Mouse (Mus musculus) cerebellum, postnatal 10 days (tissue): ENCODE data around the gene Fars2.

Source experiments
- DNase-seq, 2 experiments: peaks; one replicate each; pipeline ENCODE4 v3.0.0; 2021; ENCODE audit warnings: mixed read lengths in 2 of 2

The Fars2 gene

GRCm38 (mm10) chr13:36468963-36469362 is 351.8 kb downstream of the Fars2 start:
- no peak for DNase-seq

DNA sequence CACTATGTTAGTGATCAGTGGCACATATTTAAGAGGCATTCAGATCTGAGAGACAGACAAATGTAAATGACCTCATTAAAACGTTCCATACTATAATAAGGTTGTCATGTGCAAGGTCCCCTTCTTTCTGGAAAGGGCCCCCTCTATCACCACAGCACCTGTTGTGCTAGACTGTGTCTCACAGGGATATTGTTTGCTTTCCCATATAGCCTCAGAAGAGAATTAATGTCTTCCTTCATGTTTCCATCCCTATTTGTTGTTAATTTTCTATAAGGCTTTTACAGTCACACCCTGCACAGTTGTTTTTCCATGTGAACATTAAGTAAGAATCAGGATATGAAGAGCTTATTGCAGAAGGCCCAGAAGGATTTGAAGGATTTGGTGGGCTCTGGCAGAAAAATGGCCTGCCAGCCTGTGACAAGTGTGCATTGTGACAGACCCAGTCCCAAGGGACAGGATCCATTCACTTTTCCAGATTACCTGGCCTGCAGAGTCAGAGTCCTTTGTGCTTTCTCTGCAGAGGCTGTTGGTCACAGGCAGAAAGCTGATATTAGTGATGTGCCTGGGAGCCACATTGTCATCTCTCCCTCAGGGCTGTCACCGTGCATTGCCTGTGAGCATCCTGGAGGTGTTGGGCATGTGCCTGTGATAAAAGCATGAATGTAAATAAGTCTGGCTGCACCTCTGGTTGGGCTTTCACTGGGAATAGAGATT is 352.4 kb downstream of the Fars2 start:
- no peak for DNase-seq

DNA sequence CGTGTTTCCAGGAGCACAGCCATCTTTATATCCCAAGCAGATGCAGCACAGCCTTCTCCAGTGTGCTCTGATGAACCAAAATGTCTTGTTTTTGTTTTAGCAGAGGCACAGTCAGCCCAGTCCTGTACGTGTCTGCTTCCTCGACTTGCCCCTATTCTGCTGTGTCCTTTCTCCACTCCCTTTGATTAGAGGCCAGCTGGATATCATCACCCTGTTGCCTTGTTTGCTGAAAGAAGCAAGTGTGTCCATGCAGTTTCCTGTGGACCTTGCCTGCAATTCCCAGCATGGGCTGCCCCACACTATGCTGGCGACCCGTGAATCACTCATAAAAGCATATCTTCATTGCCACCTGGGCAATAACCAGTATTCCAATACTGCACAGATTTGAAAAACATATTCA is 360.4 kb downstream of the Fars2 start:
- DNase-seq, result no peak

- DNase-seq, result no peak
Measured at GRCm38 (mm10) chr13:36478243-36478642, 361.0 kb downstream of the Fars2 start.

DNA sequence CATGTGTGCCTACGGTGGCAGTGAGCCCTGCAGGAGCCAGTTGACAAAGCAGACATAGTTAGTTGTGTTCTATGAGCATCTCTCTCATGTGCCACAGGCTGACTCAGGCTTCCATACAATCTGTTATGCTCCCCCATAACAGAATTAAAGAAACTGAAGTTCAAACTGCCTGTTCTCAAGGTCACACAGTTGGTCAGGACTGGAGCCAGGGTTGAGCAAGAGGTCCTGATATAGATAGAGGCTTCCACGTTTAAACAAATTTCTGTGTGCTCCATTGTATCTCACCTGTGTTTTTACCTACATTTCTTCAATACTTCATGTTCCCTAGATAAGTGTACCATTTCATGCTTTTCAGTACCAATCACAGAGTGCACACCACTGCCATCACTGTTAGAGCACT is 362.9 kb downstream of the Fars2 start:
- DNase-seq, result no peak

- no peak for DNase-seq
Measured at GRCm38 (mm10) chr13:36484391-36484790, 367.2 kb downstream of the Fars2 start.

DNA sequence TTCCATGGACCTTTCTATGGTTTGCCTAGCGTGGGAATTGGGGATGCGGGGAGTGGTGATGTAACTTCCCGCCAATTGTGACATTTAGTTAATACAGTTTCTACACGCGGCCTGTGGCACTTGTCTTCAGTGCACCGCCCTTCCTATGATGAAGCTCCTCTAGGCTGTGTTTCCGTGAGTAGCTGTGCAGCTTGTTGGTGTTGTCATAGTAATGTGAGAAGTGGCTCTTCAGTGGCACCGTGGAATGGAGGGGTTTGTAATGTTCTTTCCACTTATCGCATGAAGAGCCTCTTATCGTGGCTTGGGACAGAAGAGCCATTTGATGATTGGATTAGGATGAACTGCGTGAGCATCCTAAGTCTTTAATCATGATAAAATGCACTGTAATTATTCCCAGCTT is 369.5 kb downstream of the Fars2 start:
- no peak for DNase-seq

DNA sequence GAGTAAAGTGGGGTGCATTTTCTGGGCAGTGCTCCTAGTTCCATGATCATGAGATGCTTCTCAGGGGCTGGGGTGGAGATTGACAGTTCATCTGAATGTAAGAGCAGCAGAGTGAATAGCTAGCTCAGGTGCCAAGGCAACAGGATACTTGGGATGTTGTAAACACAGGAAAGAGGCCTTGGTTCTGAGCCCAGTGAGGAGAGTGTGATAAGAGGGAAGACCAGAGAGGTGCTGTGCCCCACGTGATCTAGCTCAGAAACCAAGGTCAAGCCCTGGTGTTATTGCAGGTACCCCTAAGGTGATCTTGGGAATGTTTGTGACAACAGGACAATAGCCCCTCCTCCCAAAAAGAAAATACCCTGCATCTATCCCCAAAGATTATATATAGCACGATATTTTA is 372.2 kb downstream of the Fars2 start:
- DNase-seq, result no peak

GRCm38 (mm10) chr13:36490612-36491011 is 373.4 kb downstream of the Fars2 start:
- DNase-seq, result peak; percentile 30 to 38

DNA sequence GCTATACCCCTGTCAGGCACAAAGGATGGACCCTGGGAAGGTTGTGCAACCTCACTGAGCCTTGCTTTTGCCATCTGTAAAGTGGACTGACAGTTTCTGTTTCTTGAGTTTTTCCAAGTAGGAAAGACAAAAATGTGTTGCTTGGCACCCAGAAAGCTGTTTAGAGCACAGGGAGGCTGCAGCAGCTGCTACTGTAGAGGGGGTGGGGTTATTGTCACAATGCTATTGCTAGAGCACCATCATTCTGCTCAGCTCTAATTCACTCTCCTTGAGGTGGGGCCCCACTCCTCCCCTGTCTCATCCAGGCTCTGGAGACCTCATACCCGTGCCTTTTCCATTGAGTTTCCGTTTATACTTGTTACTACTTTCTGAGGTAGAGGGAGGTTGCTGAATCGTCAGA is 375.2 kb downstream of the Fars2 start:
- peak in 1 of 2 experiments; percentile 8 for DNase-seq

- peak; percentile 57 to 70 for DNase-seq
Measured at GRCm38 (mm10) chr13:36493294-36493693, 376.1 kb downstream of the Fars2 start.

DNA sequence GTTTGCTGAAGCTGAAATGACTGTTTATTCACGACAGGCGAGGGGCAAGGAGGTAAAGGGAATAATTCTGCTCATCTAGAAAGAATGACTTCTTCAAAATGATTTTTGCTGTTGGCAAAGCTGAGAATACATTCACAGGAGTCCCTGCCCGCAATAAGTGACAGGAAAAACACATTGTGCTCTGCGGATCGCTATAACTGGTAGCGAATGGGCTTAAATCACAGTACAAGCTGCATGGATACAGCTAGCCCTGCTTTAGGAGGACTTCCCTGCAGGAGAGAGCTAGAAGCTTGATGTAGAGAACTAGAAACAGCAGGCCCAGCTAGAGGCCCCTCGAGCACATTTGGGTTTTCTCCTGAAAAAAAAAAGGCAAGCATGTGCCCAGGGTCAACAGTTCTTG is 376.6 kb downstream of the Fars2 start:
- DNase-seq, result no peak

GRCm38 (mm10) chr13:36495980-36496379 is 378.8 kb downstream of the Fars2 start:
- DNase-seq, result no peak

- DNase-seq, result peak; percentile 26 to 32
Measured at GRCm38 (mm10) chr13:36497346-36497745, 380.1 kb downstream of the Fars2 start.

DNA sequence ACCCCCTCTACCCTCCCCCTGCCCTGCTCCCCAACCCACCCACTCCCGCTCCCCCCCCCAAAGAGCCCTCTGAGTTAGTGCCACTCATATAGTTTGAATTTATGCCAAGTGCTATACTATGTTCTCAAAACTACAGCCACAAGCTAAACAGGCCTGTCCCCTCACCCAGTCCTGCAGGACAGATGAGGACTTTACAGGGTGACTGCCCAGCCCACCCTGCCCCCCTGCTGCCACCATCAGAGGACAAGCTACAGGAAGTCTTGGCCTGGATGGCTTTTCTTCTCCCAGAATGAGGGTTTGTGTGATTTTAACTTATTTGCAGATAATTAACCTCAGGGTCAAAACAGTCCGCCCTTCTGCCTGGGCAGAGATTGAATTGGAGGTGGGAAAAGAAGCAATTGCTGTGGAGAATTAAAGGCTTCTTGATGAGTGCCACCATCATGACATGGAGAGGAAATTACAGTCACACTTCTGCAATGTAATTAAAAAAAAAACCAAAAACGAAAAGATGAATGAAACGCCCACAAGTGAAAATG is 383.2 kb downstream of the Fars2 start:
- no peak for DNase-seq

DNA sequence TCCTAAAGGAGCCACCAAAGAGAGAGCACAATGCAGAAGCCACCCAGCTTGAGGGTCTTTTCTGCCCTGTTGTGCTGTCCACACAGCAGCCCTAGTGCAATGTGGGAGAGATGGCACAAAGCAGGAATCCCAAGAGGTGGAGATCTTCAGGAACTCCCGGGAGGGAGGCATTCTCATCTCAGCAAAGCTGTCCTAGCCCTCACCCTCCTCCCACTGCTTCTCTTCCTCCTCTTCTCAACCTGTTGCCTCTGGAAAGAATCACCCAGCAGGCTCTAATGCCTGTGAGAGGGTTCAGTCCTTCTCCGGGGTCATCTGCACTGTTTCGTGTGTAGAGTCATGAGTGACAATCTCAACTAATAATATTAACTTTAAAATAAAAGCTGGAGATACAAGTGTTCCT is 386.3 kb downstream of the Fars2 start:
- no peak for DNase-seq

DNA sequence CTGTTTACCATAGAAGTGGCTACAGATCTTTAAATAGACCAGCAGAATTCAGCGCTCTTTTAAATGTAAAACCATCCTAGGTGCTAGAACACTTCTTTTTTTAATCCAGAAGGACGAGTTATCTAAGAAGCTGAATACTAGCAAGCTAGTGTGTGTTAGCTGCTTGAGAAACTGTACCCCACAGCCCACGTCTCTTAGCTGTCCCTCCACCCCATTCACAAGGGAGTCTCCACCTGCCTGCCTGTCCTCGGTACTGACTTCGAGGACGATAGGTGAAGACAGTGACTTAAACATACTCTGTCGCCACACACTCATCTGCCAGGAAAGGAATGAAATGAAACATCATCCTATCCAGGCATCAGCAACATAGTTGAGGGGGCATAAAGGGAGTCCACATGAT is 386.8 kb downstream of the Fars2 start:
- no peak for DNase-seq

DNA sequence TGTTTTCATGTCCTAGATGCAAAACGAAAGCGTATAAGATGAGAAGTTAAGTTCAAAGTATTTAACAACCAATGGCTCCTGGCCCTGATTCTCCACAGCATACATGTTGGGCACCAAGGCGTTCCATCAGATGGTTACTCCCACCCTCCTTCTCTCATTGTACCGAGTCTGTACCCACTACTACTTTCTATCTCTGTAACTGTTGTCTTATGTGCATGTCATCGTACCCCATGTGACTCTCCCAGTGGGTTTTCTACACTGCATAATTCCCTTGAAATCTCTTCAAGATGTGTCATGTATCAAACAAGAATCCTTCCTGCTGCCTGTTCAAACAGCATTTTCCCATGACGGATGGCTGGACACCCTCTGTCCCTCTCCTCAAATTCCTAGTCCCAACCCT is 388.5 kb downstream of the Fars2 start:
- no peak for DNase-seq

- DNase-seq, result peak; percentile 81 to 88
Measured at GRCm38 (mm10) chr13:36506315-36506714, 389.1 kb downstream of the Fars2 start.

GRCm38 (mm10) chr13:36510161-36510560 is 392.9 kb downstream of the Fars2 start:
- DNase-seq, result peak in 1 of 2 experiments; percentile 26

DNA sequence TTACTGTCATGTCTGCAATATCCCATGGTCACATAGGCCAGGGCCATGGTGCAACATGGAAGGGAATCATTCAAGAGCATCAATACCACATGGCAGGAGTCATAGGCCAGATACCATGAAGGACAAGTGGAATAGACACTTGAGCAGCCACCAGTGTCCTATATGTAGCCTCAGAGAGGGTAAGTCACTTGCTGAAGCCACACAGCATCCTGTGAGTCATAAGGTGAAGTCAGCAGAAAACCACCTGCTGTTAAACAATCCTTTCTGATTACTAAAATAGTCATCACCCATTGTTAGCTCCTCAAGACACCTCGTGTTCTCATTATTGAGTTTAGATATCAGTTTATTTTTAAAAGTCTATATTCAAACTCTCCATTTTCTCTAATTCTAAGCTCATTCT is 395.9 kb downstream of the Fars2 start:
- no peak for DNase-seq

DNA sequence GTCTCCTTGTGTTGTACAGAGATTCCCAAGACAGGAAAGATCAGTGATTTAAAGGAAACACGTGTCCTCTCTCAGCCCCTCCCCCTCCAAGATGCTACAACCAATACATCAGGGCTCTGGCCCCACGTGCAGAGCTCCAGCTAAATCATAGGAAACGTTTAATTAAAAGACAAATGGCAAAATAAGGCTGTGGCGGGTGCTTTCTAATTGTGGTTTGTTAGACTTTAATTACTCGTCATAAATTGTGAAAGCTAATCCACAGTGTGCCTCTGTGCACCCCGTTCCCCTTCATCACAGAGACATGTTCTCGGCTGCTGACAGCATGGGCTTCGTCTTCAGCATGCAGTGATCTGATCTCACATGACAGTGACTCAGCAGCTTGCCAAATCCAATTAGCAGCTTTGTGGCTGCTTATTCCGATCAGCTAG is 400.9 kb downstream of the Fars2 start:
- peak; percentile 87 to 88 for DNase-seq

DNA sequence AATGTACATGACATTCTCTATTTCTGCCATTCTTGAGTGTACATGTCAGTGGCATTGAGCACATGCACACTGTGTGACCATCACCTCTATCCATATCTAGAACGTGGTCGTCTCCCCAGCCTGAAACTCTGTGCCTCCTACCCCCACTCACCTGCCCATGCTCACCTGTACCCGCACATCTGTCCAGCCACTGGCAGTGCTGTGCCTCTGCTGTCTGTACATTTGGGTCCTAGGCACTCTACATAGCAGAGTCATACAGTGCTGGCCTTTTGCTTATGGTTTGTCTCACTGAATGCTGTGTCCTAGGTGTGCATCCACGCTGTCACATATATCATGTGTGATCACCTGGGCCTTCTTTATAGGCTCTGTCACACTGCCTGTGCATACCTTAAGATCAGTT is 410.5 kb downstream of the Fars2 start:
- no peak for DNase-seq

DNA sequence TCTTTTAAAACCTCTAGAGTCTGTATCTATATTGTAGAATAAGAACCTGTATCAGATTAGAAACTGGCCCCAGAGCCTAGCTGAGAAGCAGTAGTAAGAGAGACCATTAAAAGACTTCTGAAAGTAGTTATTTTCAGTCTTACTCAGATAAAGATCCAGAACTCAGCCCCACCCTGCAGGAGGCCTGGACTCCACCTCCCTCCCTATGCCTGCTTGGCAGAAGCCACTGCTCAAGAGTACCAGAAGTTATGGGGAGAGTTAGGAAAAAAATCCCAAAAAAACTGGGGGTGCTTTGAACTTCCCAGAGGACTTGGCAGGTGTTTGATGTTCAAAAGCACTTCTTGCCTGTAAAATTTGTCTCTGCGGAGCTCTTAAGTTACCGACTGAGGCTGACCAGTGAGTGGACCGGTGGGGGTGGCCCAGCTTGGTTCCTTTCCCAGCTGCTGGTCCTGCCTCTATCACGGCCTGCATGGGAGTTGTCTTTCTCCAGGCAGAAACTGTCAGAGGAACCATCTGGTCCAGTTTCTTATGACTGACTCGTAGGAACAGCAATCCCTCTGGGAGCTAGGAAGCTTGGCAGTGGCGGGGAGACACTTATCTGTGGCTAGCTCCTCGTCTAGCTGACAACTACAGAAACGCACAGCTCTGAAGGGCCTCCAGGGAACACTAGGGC is 411.1 kb downstream of the Fars2 start:
- peak; percentile 55 to 69 for DNase-seq
